Mouse (Mus musculus): Measurements from ENCODE around the gene Vmn2r46. TPM values are rescaled to one million over a fixed set of nuclear protein-coding genes. Genes with fewer than 3 reads are reported as not detected.
"Not testable (repeated sequence)": the region's sequence is repeated elsewhere in the genome, so short reads cannot be mapped to it uniquely, and the experiment has no call there.

The Vmn2r46 gene
- polyA plus RNA-seq (2015; fragmentation: Nextera tagmentation; extraction: Ambion mirVana) = not detected in 2 replicates

DNA sequence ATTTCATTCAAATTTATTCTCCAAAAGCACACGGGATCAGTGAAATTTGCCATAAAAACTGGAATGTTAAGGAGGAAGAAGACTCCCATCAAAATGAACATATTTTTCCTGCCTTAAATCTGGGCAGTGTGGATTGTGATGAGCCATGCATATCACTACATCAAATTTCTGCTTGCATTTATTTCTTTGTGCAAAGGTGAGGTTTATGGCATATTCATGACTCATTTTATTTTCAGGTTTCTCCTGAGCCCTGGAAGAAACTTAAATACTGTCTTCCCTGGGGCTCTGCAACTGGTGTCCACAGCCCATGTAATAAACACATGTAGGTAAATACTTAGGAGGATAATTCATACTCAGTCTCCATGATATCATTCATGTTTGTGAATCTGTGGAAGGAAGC, at the start of gene Vmn2r46:
Vmn2r46 (minus strand) TSS at position 101 of the 400 bp plus-strand sequence.
- ATAC-seq, H3K4me2 ChIP-seq, H3K27me3 ChIP-seq: not testable (repeated sequence)

More for the DNA sequence above, at the start of gene Vmn2r46:
- not testable (repeated sequence) for H3K27ac ChIP-seq; H3K4me1 ChIP-seq; H3K9me3 ChIP-seq (replicated peaks); H3K36me3 ChIP-seq (ENCODE audit: poor library complexity, severe bottlenecking); H3K9ac ChIP-seq; H3K4me3 ChIP-seq
- WGBS = no CpG with 5 or more reads among the region's 1 CpGs

Other genes with a start within 250 kb of the Vmn2r46 start
- not detected in 2 replicates for gene Vmn2r47, start 70.8 kb upstream of the Vmn2r46 start, polyA plus RNA-seq (2015; fragmentation: Nextera tagmentation; extraction: Ambion mirVana)
- not detected in 2 replicates for gene Vmn2r48, start 183.0 kb upstream of the Vmn2r46 start, polyA plus RNA-seq (2015; fragmentation: Nextera tagmentation; extraction: Ambion mirVana)
- gene Vmn2r49, start 221.7 kb upstream of the Vmn2r46 start, polyA plus RNA-seq (2015; fragmentation: Nextera tagmentation; extraction: Ambion mirVana) = not detected in 2 replicates